Mouse (Mus musculus): ENCODE measurements at regions not wholly inside any gene's neighbourhood (a gene's known extent, or its start where the extent isn't known, plus 50 kb on each side); places are given as distances from the start of the nearest gene placed in this dataset.

- H3K9ac ChIP-seq (ENCODE audit: insufficient read depth, low read depth), result no peak overlapping the region
- in situ Hi-C loops (cut with MboI; ENCODE audit: low pct_ligation_motif_present, low pct_unique_long_range_greater_than_20kb, low sequenced_read_pairs), result no loop called here
- H3K4me3 ChIP-seq (replicated peaks in 1 of 3; ENCODE audit: low read depth in 2 of 3, low read length in 2 of 3, poor library complexity in 1 of 3), result no peak overlapping the region
- H3K27ac ChIP-seq (ENCODE audit: insufficient read depth, low read depth), result no peak overlapping the region
- no peaks in the 10 kb centered on the region for H3K9me3 ChIP-seq (replicated peaks; ENCODE audit: low read length)
- TF ChIP-seq ETS1 (conservative IDR thresholded peaks at IDR 0.05; ENCODE audit: low read depth, low read length) (no peak), NELFE (IDR thresholded peaks at IDR 0.05; ENCODE audit: low read depth, low read length) (no peak), POLR2A (IDR thresholded peaks at IDR 0.05; ENCODE audit: low read depth, low read length) (no peak), MYC (IDR thresholded peaks at IDR 0.05; ENCODE audit: low read depth, low read length) (no peak), USF2 (conservative IDR thresholded peaks at IDR 0.05; ENCODE audit: low read depth, low read length) (no peak), KAT2A (IDR thresholded peaks at IDR 0.05; ENCODE audit: insufficient replicate concordance, low read length) (no peak), ZC3H11A (IDR thresholded peaks at IDR 0.05; ENCODE audit: low read depth, low read length) (no peak), ZNF384 (IDR thresholded peaks at IDR 0.05; ENCODE audit: low read depth, low read length) (no peak), JUND (conservative IDR thresholded peaks at IDR 0.05; ENCODE audit: low read depth, low read length) (no peak)
- no peak for DNase-seq (ENCODE audit: extremely low read depth)
- H3K4me1 ChIP-seq (ENCODE audit: control insufficient read depth in 1 of 2, insufficient read depth in 2 of 2), result peaks cover 8 to 13% of the 10 kb centered on the region in 2 experiments
- no peak overlapping the region for H3K4me2 ChIP-seq (ENCODE audit: insufficient read depth, low read depth, poor library complexity, severe bottlenecking)
- dilution Hi-C loops (cut with MboI; ENCODE audit: extremely low pct_ligation_motif_present, extremely low pct_unique_long_range_greater_than_20kb, low sequenced_read_pairs), result no loop called here
- no peaks in the 10 kb centered on the region for H3K36me3 ChIP-seq (replicated peaks in 1 of 2; ENCODE audit: control insufficient read depth in 1 of 2, insufficient read depth in 1 of 2, low read length in 1 of 2)
- no peaks in the 10 kb centered on the region for H3K79me2 ChIP-seq (replicated peaks; ENCODE audit: control insufficient read depth, extremely low read depth, insufficient read depth, poor library complexity, severe bottlenecking)
- no peaks in the 10 kb centered on the region for H3K27me3 ChIP-seq (replicated peaks)
Observed at GRCm38 (mm10) chr10:3644111-3644510, 96.1 kb upstream of the Plekhg1 start.

GRCm38 (mm10) chr10:3645030-3645429 lies 95.1 kb upstream of the Plekhg1 start:
- DNase-seq (ENCODE audit: extremely low read depth), result no peak
- dilution Hi-C loops (cut with MboI; ENCODE audit: extremely low pct_ligation_motif_present, extremely low pct_unique_long_range_greater_than_20kb, low sequenced_read_pairs), result no loop called here
- H3K4me1 ChIP-seq (ENCODE audit: control insufficient read depth in 1 of 2, insufficient read depth in 2 of 2), result peaks cover 8 to 13% of the 10 kb centered on the region in 2 experiments
- in situ Hi-C loops (cut with MboI; ENCODE audit: low pct_ligation_motif_present, low pct_unique_long_range_greater_than_20kb, low sequenced_read_pairs), result no loop called here
- no peaks in the 10 kb centered on the region for H3K9me3 ChIP-seq (replicated peaks; ENCODE audit: low read length)
- H3K9ac ChIP-seq (ENCODE audit: insufficient read depth, low read depth), result no peak overlapping the region
- no peaks in the 10 kb centered on the region for H3K36me3 ChIP-seq (replicated peaks in 1 of 2; ENCODE audit: control insufficient read depth in 1 of 2, insufficient read depth in 1 of 2, low read length in 1 of 2)
- no peak overlapping the region for H3K4me2 ChIP-seq (ENCODE audit: insufficient read depth, low read depth, poor library complexity, severe bottlenecking)
- H3K4me3 ChIP-seq (replicated peaks in 1 of 3; ENCODE audit: low read depth in 2 of 3, low read length in 2 of 3, poor library complexity in 1 of 3), result no peak overlapping the region
- H3K27ac ChIP-seq (ENCODE audit: insufficient read depth, low read depth), result no peak overlapping the region
- no peaks in the 10 kb centered on the region for H3K79me2 ChIP-seq (replicated peaks; ENCODE audit: control insufficient read depth, extremely low read depth, insufficient read depth, poor library complexity, severe bottlenecking)
- TF ChIP-seq UBTF (IDR thresholded peaks at IDR 0.05; ENCODE audit: low read depth, low read length) (no peak), POLR2A (IDR thresholded peaks at IDR 0.05; ENCODE audit: low read depth, low read length) (no peak), MEF2A (IDR thresholded peaks at IDR 0.05; ENCODE audit: borderline replicate concordance, low read depth, low read length) (no peak), PAX5 (IDR thresholded peaks at IDR 0.05; ENCODE audit: low read length) (no peak), ELF1 (IDR thresholded peaks at IDR 0.05; ENCODE audit: low read depth, low read length) (no peak), NRF1 (IDR thresholded peaks at IDR 0.05; ENCODE audit: low read depth, low read length) (no peak), JUN (IDR thresholded peaks at IDR 0.05; ENCODE audit: insufficient read depth, low read depth, low read length) (no peak), CHD1 (IDR thresholded peaks at IDR 0.05; ENCODE audit: low read depth, low read length) (no peak), ZC3H11A (IDR thresholded peaks at IDR 0.05; ENCODE audit: low read depth, low read length) (no peak), ETS1 (conservative IDR thresholded peaks at IDR 0.05; ENCODE audit: low read depth, low read length) (no peak), JUND (conservative IDR thresholded peaks at IDR 0.05; ENCODE audit: low read depth, low read length) (no peak), ZMIZ1 (IDR thresholded peaks at IDR 0.05; ENCODE audit: low read depth, low read length) (no peak), NELFE (IDR thresholded peaks at IDR 0.05; ENCODE audit: low read depth, low read length) (no peak)
- no peaks in the 10 kb centered on the region for H3K27me3 ChIP-seq (replicated peaks)

All from CH12.LX (cell line).